Mouse (Mus musculus) midbrain, embryonic 16.5 days (tissue): ENCODE results near the gene Dmrt3. TPM values are rescaled to one million over a fixed set of nuclear protein-coding genes. Genes with fewer than 3 reads are reported as not detected.

Source experiments
- ATAC-seq: fragments of 200-750 bp; cut with Nextera tagmentation; 2 replicates; pipeline ENCODE4 v1.8.0; 2017; ENCODE audit warnings: moderate TSS enrichment
- H3K27ac ChIP-seq: fragments of 300-500 bp; sonication (generic); 2 replicates; pipeline ENCODE4 v1.5.1; 2014; ENCODE audit warnings: mild to moderate bottlenecking, low read length, mixed read lengths
- H3K27me3 ChIP-seq: fragments of 300-500 bp; sonication (generic); 2 replicates; pipeline ENCODE4 v1.6.1; 2014; ENCODE audit warnings: low read depth, low read length, mixed read lengths; ENCODE audit not compliant: control insufficient read depth, insufficient read depth
- H3K36me3 ChIP-seq: fragments of 300-500 bp; sonication (generic); 2 replicates; pipeline ENCODE4 v1.6.1; 2014; ENCODE audit warnings: mild to moderate bottlenecking, low read length, moderate library complexity, mixed read lengths; ENCODE audit not compliant: control insufficient read depth, insufficient read depth
- H3K4me1 ChIP-seq: fragments of 300-500 bp; sonication (generic); 2 replicates; pipeline ENCODE4 v1.6.1; 2014; ENCODE audit warnings: mild to moderate bottlenecking, low read length, mixed read lengths; ENCODE audit not compliant: control insufficient read depth, insufficient read depth
- H3K4me2 ChIP-seq: fragments of 300-500 bp; sonication (generic); 2 replicates; pipeline ENCODE4 v1.6.1; 2014; ENCODE audit warnings: mild to moderate bottlenecking, low read length, mixed read lengths
- H3K4me3 ChIP-seq: fragments of 300-500 bp; sonication (generic); 2 replicates; pipeline ENCODE4 v1.5.1; 2014; ENCODE audit warnings: low read depth, mild to moderate bottlenecking, low read length, moderate library complexity, mixed read lengths
- H3K9ac ChIP-seq: fragments of 300-500 bp; sonication (generic); 2 replicates; pipeline ENCODE4 v1.6.1; 2014; ENCODE audit warnings: low read depth, low read length, mixed read lengths
- H3K9me3 ChIP-seq: fragments of 300-500 bp; sonication (generic); replicated peaks from 2 replicates; pipeline ENCODE4 v1.6.1; 2014; ENCODE audit warnings: mild to moderate bottlenecking, low read length, mixed read lengths; ENCODE audit not compliant: control insufficient read depth, poor library complexity, severe bottlenecking
- WGBS: fragments of 180-500 bp; shearing (Covaris S2); extraction: QIAGEN DNeasy Blood & Tissue Kit; methylation state at CpG from one replicate; pipeline ENCODE4 v1.1.7; 2014; 5-methylcytosine and 5-hydroxymethylcytosine counted together
- polyA plus RNA-seq: library from polyadenylated mRNA; unstranded; fragments of >200 nt; fragmentation: Nextera tagmentation; extraction: Ambion mirVana; gene quantifications from 2 replicates; pipeline ENCODE4 v1.2.1, GENCODE M21; 2015

Dmrt3 gene
- polyA plus RNA-seq, 1 experiment from 2014 or later, result not detected

GRCm38 (mm10) chr19:25613476-25614300, 3.6 kb downstream of the Dmrt3 start:
- Histone ChIP-seq H3K4me1 (peaks cover 11% of the 10 kb centered on the region), H3K9me3 (no peaks in the 10 kb centered on the region), H3K27ac (no peak overlapping the region), H3K4me3 (no peak overlapping the region), H3K4me2 (no peak overlapping the region), H3K9ac (no peak overlapping the region), H3K36me3 (no peaks in the 10 kb centered on the region), H3K27me3 (peaks cover 65% of the 10 kb centered on the region)
- no peak for ATAC-seq
- WGBS, result 9% methylated on average over 13 of the region's 13 CpGs

- H3K27ac ChIP-seq, result no peak overlapping the region
- H3K4me1 ChIP-seq, result peaks cover 3% of the 10 kb centered on the region
- no peak overlapping the region for H3K9ac ChIP-seq
- ATAC-seq, result no peak
- no peak overlapping the region for H3K4me3 ChIP-seq
- no peaks in the 10 kb centered on the region for H3K36me3 ChIP-seq
- H3K9me3 ChIP-seq, result no peaks in the 10 kb centered on the region
- no peak overlapping the region for H3K4me2 ChIP-seq
- H3K27me3 ChIP-seq, result peaks cover 76% of the 10 kb centered on the region
- WGBS, result 32% methylated on average over 6 of the region's 6 CpGs
Measured at GRCm38 (mm10) chr19:25615889-25616288, 5.8 kb downstream of the Dmrt3 start.

- Histone ChIP-seq H3K4me1 (0 out of 2 replicates have a peak, but pooled peaks cover 4% of the 10 kb centered on the region), H3K9ac (no peak overlapping the region), H3K36me3 (no peaks in the 10 kb centered on the region), H3K4me3 (peak overlapping the region; percentile 35), H3K4me2 (peak overlapping the region; percentile 51), H3K9me3 (no peaks in the 10 kb centered on the region), H3K27me3 (peaks cover 74% of the 10 kb centered on the region), H3K27ac (no peak overlapping the region)
- WGBS, result 32% methylated on average over 54 of the region's 54 CpGs
- peak; percentile 66 for ATAC-seq
Measured at GRCm38 (mm10) chr19:25622291-25623251, 12.5 kb downstream of the Dmrt3 start.

- no peak overlapping the region for H3K9ac ChIP-seq
- H3K36me3 ChIP-seq, result no peaks in the 10 kb centered on the region
- H3K9me3 ChIP-seq, result no peaks in the 10 kb centered on the region
- H3K4me2 ChIP-seq, result no peak overlapping the region
- H3K4me1 ChIP-seq, result no peaks in the 10 kb centered on the region
- WGBS, result 11% methylated on average over 9 of the region's 9 CpGs
- ATAC-seq, result no peak
- no peak overlapping the region for H3K27ac ChIP-seq
- H3K27me3 ChIP-seq, result peaks cover 36% of the 10 kb centered on the region
- H3K4me3 ChIP-seq, result no peak overlapping the region
Measured at GRCm38 (mm10) chr19:25628490-25628889, 18.4 kb downstream of the Dmrt3 start.

- H3K4me3 ChIP-seq, result no peak overlapping the region
Measured at GRCm38 (mm10) chr19:25635119-25635518, 25.0 kb downstream of the Dmrt3 start.

GRCm38 (mm10) chr19:25635622-25636244, 25.6 kb downstream of the Dmrt3 start:
- no peaks in the 10 kb centered on the region for H3K9me3 ChIP-seq
- peak overlapping the region; percentile 48; the same call in 1 of the 2 replicates for H3K9ac ChIP-seq
- 13% methylated on average over 22 of the region's 22 CpGs for WGBS
- H3K4me1 ChIP-seq, result peaks cover 2% of the 10 kb centered on the region; the same call in 1 of the 2 replicates
- no peaks in the 10 kb centered on the region for H3K36me3 ChIP-seq
- H3K4me3 ChIP-seq, result peak overlapping the region; percentile 36
- H3K4me2 ChIP-seq, result peak overlapping the region; percentile 63
- H3K27ac ChIP-seq, result no peak overlapping the region
- peak; percentile 86 for ATAC-seq
- H3K27me3 ChIP-seq, result no peaks in the 10 kb centered on the region; the same call in 1 of the 2 replicates

More at GRCm38 (mm10) chr19:25635119-25635518, 25.0 kb downstream of the Dmrt3 start:
- H3K9ac ChIP-seq, result no peak overlapping the region
- no peaks in the 10 kb centered on the region for H3K9me3 ChIP-seq
- H3K36me3 ChIP-seq, result no peaks in the 10 kb centered on the region
- H3K27me3 ChIP-seq, result no peaks in the 10 kb centered on the region; the same call in 1 of the 2 replicates
- no peak overlapping the region for H3K27ac ChIP-seq
- no peak for ATAC-seq
- no peak overlapping the region; the same call in 1 of the 2 replicates for H3K4me2 ChIP-seq
- WGBS, result 93% methylated on average over 5 of the region's 5 CpGs
- H3K4me1 ChIP-seq, result no peaks in the 10 kb centered on the region

GRCm38 (mm10) chr19:25638766-25639361, 28.8 kb downstream of the Dmrt3 start:
- Histone ChIP-seq H3K27me3 (no peaks in the 10 kb centered on the region; the same call in 1 of the 2 replicates), H3K9me3 (no peaks in the 10 kb centered on the region), H3K4me2 (no peak overlapping the region), H3K4me3 (no peak overlapping the region), H3K4me1 (peaks cover 4% of the 10 kb centered on the region; the same call in 1 of the 2 replicates), H3K9ac (no peak overlapping the region), H3K36me3 (no peaks in the 10 kb centered on the region), H3K27ac (no peak overlapping the region)
- no peak for ATAC-seq
- WGBS, result 79% methylated on average over 11 of the region's 11 CpGs

- ATAC-seq, result no peak
- H3K4me1 ChIP-seq, result peaks cover 4% of the 10 kb centered on the region; the same call in 1 of the 2 replicates
- H3K27ac ChIP-seq, result no peak overlapping the region
- H3K27me3 ChIP-seq, result no peaks in the 10 kb centered on the region; the same call in 1 of the 2 replicates
- no peak overlapping the region for H3K4me3 ChIP-seq
- H3K9me3 ChIP-seq, result no peaks in the 10 kb centered on the region
- H3K4me2 ChIP-seq, result no peak overlapping the region
- H3K9ac ChIP-seq, result no peak overlapping the region
- WGBS, result 87% methylated on average over 6 of the region's 6 CpGs
- no peaks in the 10 kb centered on the region for H3K36me3 ChIP-seq
Measured at GRCm38 (mm10) chr19:25641786-25642185, 31.7 kb downstream of the Dmrt3 start.
